Mouse (Mus musculus): ENCODE measurements at regions not wholly inside any gene's neighbourhood (a gene's known extent, or its start where the extent isn't known, plus 50 kb on each side); places are given as distances from the start of the nearest gene placed in this dataset.

DNA sequence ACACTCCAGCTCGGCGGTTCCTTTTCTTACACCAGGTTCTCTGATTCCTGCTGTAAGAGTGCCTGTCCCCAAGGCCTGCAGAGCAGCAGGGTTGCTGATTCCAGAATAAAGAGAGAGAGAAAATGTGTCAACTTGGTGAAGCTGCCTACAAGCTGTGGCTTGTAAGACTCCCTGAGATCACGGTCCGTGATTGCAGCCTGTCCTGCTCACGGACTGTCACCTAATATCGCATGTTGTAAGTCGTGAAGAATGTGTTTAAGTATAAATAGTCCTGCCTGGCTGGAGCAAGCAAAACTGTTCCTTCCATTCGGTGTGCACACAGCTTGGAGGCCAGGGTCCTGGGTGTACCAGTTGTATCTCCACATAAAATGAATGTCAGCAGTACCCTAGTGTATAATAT, 152.7 kb upstream of the G2e3 start:
- Histone ChIP-seq H3K27me3 (ENCODE audit: control insufficient read depth, insufficient read depth, insufficient read length) (no peaks in the 10 kb centered on the region), H3K4me3 (no peak overlapping the region), H3K79me2 (ENCODE audit: control insufficient read depth, insufficient read depth) (no peaks in the 10 kb centered on the region), H3K4me2 (ENCODE audit: low read depth) (no peak overlapping the region), H3K36me3 (ENCODE audit: control insufficient read depth, insufficient read depth) (no peaks in the 10 kb centered on the region), H3ac (ENCODE audit: control insufficient read depth, insufficient read length) (no peak overlapping the region)
- TF ChIP-seq USF1 (IDR thresholded peaks at IDR 0.05; ENCODE audit: low read depth) (no peak), POLR2AphosphoS2 (IDR thresholded peaks at IDR 0.05; ENCODE audit: insufficient read length, low read depth) (no peak), E2F4 (IDR thresholded peaks at IDR 0.05; ENCODE audit: insufficient read depth) (no peak), POLR2A (IDR thresholded peaks at IDR 0.05; ENCODE audit: insufficient read length, low read depth) (no peak), MYOG (IDR thresholded peaks at IDR 0.05; ENCODE audit: control insufficient read depth in 1 of 3, insufficient read depth in 1 of 3, insufficient read length in 2 of 3, low read depth in 2 of 3) (no peak), CEBPB (IDR thresholded peaks at IDR 0.05; ENCODE audit: insufficient read depth, poor library complexity, severe bottlenecking) (no peak), MAX (IDR thresholded peaks at IDR 0.05; ENCODE audit: low read depth) (no peak), SRF (IDR thresholded peaks at IDR 0.05; ENCODE audit: control insufficient read depth, insufficient read length, low read depth) (no peak), MYOD1 (IDR thresholded peaks at IDR 0.05; ENCODE audit: control insufficient read depth in 1 of 3, insufficient read length in 2 of 3, low read depth in 2 of 3) (no peak)

DNA sequence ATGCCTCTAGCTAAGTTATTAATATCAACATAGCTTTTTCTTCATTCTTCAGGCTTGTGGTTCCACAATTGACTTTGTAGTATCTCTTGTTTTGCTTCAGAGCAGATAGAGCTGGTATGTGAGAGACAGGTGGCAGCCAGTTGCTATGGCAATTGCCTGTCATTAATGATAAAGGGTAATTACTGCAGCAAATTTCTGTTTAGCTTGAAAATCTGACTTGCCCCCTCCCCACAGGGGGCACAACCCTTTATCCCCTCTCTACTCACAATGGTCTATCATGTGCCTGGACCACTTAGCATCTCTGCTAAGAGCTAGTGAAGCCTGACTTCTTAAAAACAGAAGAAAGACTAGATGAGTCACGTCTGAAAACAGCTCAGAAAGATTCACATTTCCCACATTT, 157.1 kb upstream of the G2e3 start:
- Histone ChIP-seq H3K4me2 (ENCODE audit: low read depth) (no peak overlapping the region), H3K4me3 (no peak overlapping the region), H3ac (ENCODE audit: control insufficient read depth, insufficient read length) (no peak overlapping the region), H3K36me3 (ENCODE audit: control insufficient read depth, insufficient read depth) (no peaks in the 10 kb centered on the region), H3K79me2 (ENCODE audit: control insufficient read depth, insufficient read depth) (no peaks in the 10 kb centered on the region), H3K27me3 (ENCODE audit: control insufficient read depth, insufficient read depth, insufficient read length) (no peaks in the 10 kb centered on the region)
- no peak for TF ChIP-seq TCF3 (IDR thresholded peaks at IDR 0.05; ENCODE audit: insufficient read length, low read depth)

DNA sequence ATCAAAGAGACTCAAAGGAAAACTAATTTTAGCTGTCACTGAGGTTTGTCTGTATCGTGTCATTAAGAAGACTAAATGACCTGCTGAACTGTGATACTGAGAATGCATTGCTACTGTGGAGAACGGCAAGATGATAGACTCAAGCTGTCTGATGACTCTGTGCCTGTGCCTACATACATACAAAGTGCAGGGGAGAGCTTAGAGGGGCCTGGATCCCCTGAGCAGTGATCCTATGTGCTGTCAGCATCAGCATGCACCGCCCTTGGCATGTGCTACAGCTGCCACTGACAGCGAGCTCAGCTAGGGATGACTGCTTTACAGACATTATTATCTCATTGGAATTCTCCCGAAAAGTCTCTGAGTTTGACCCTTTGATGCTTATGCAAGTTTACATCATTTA, 157.7 kb upstream of the G2e3 start:
- H3K79me2 ChIP-seq (ENCODE audit: control insufficient read depth, insufficient read depth) = no peaks in the 10 kb centered on the region
- no peak for TF ChIP-seq TCF12 (IDR thresholded peaks at IDR 0.05; ENCODE audit: insufficient read depth, poor library complexity, severe bottlenecking)
- TF ChIP-seq MAX (IDR thresholded peaks at IDR 0.05; ENCODE audit: low read depth) = no peak
- no peak for TF ChIP-seq CEBPB (IDR thresholded peaks at IDR 0.05; ENCODE audit: insufficient read depth, poor library complexity, severe bottlenecking)
- no peak for TF ChIP-seq POLR2A (IDR thresholded peaks at IDR 0.05; ENCODE audit: insufficient read length, low read depth)
- TF ChIP-seq E2F4 (IDR thresholded peaks at IDR 0.05; ENCODE audit: insufficient read depth) = no peak
- no peak for TF ChIP-seq POLR2AphosphoS2 (IDR thresholded peaks at IDR 0.05; ENCODE audit: insufficient read length, low read depth)
- no peak for TF ChIP-seq MYOD1 (IDR thresholded peaks at IDR 0.05; ENCODE audit: control insufficient read depth in 1 of 3, insufficient read length in 2 of 3, low read depth in 2 of 3)
- TF ChIP-seq TCF3 (IDR thresholded peaks at IDR 0.05; ENCODE audit: insufficient read length, low read depth) = no peak
- no peak for TF ChIP-seq USF1 (IDR thresholded peaks at IDR 0.05; ENCODE audit: low read depth)
- H3ac ChIP-seq (ENCODE audit: control insufficient read depth, insufficient read length) = no peak overlapping the region
- no peaks in the 10 kb centered on the region for H3K36me3 ChIP-seq (ENCODE audit: control insufficient read depth, insufficient read depth)
- H3K4me2 ChIP-seq (ENCODE audit: low read depth) = no peak overlapping the region
- H3K4me3 ChIP-seq = no peak overlapping the region
- H3K27me3 ChIP-seq (ENCODE audit: control insufficient read depth, insufficient read depth, insufficient read length) = no peaks in the 10 kb centered on the region

GRCm38 (mm10) chr12:51188229-51188628, 159.6 kb upstream of the G2e3 start:
- TF ChIP-seq POLR2A (IDR thresholded peaks at IDR 0.05; ENCODE audit: insufficient read length, low read depth) (no peak), USF1 (IDR thresholded peaks at IDR 0.05; ENCODE audit: low read depth) (no peak), POLR2AphosphoS2 (IDR thresholded peaks at IDR 0.05; ENCODE audit: insufficient read length, low read depth) (no peak), E2F4 (IDR thresholded peaks at IDR 0.05; ENCODE audit: insufficient read depth) (no peak), REST (IDR thresholded peaks at IDR 0.05; ENCODE audit: insufficient read depth, insufficient read length) (no peak), TCF12 (IDR thresholded peaks at IDR 0.05; ENCODE audit: insufficient read depth, poor library complexity, severe bottlenecking) (no peak), MYOD1 (IDR thresholded peaks at IDR 0.05; ENCODE audit: control insufficient read depth in 1 of 3, insufficient read length in 2 of 3, low read depth in 2 of 3) (no peak), TCF3 (IDR thresholded peaks at IDR 0.05; ENCODE audit: insufficient read length, low read depth) (no peak), MAX (IDR thresholded peaks at IDR 0.05; ENCODE audit: low read depth) (no peak), SRF (IDR thresholded peaks at IDR 0.05; ENCODE audit: control insufficient read depth, insufficient read length, low read depth) (no peak), MYOG (IDR thresholded peaks at IDR 0.05; ENCODE audit: control insufficient read depth in 1 of 3, insufficient read depth in 1 of 3, insufficient read length in 2 of 3, low read depth in 2 of 3) (no peak), CEBPB (IDR thresholded peaks at IDR 0.05; ENCODE audit: insufficient read depth, poor library complexity, severe bottlenecking) (no peak)

GRCm38 (mm10) chr12:51187726-51188125, 160.1 kb upstream of the G2e3 start:
- no peaks in the 10 kb centered on the region for H3K27me3 ChIP-seq (ENCODE audit: control insufficient read depth, insufficient read depth, insufficient read length)
- no peak overlapping the region for H3ac ChIP-seq (ENCODE audit: control insufficient read depth, insufficient read length)
- no peaks in the 10 kb centered on the region for H3K79me2 ChIP-seq (ENCODE audit: control insufficient read depth, insufficient read depth)
- TF ChIP-seq POLR2AphosphoS2 (IDR thresholded peaks at IDR 0.05; ENCODE audit: insufficient read length, low read depth) = no peak
- TF ChIP-seq TCF3 (IDR thresholded peaks at IDR 0.05; ENCODE audit: insufficient read length, low read depth) = no peak
- no peak for TF ChIP-seq POLR2A (IDR thresholded peaks at IDR 0.05; ENCODE audit: insufficient read length, low read depth)
- TF ChIP-seq MYOG (IDR thresholded peaks at IDR 0.05; ENCODE audit: control insufficient read depth in 1 of 3, insufficient read depth in 1 of 3, insufficient read length in 2 of 3, low read depth in 2 of 3) = no peak
- no peak for TF ChIP-seq TCF12 (IDR thresholded peaks at IDR 0.05; ENCODE audit: insufficient read depth, poor library complexity, severe bottlenecking)
- TF ChIP-seq CEBPB (IDR thresholded peaks at IDR 0.05; ENCODE audit: insufficient read depth, poor library complexity, severe bottlenecking) = no peak
- TF ChIP-seq REST (IDR thresholded peaks at IDR 0.05; ENCODE audit: insufficient read depth, insufficient read length) = no peak
- no peak for TF ChIP-seq E2F4 (IDR thresholded peaks at IDR 0.05; ENCODE audit: insufficient read depth)
- TF ChIP-seq MYOD1 (IDR thresholded peaks at IDR 0.05; ENCODE audit: control insufficient read depth in 1 of 3, insufficient read length in 2 of 3, low read depth in 2 of 3) = no peak
- no peak for TF ChIP-seq USF1 (IDR thresholded peaks at IDR 0.05; ENCODE audit: low read depth)
- no peak for TF ChIP-seq MAX (IDR thresholded peaks at IDR 0.05; ENCODE audit: low read depth)
- no peak for TF ChIP-seq SRF (IDR thresholded peaks at IDR 0.05; ENCODE audit: control insufficient read depth, insufficient read length, low read depth)
- no peak overlapping the region for H3K4me3 ChIP-seq
- no peaks in the 10 kb centered on the region for H3K36me3 ChIP-seq (ENCODE audit: control insufficient read depth, insufficient read depth)
- no peak overlapping the region for H3K4me2 ChIP-seq (ENCODE audit: low read depth)

More at GRCm38 (mm10) chr12:51188229-51188628, 159.6 kb upstream of the G2e3 start:
- Histone ChIP-seq H3K36me3 (ENCODE audit: control insufficient read depth, insufficient read depth) (no peaks in the 10 kb centered on the region), H3K4me3 (no peak overlapping the region), H3ac (ENCODE audit: control insufficient read depth, insufficient read length) (no peak overlapping the region), H3K79me2 (ENCODE audit: control insufficient read depth, insufficient read depth) (no peaks in the 10 kb centered on the region), H3K27me3 (ENCODE audit: control insufficient read depth, insufficient read depth, insufficient read length) (no peaks in the 10 kb centered on the region), H3K4me2 (ENCODE audit: low read depth) (no peak overlapping the region)

All from myocyte (in vitro differentiated cells).